Mouse (Mus musculus): Measurements from ENCODE around the gene Dip2a.

Dip2a gene

GRCm38 (mm10) chr10:76247960-76248646 is 97.0 kb downstream of the Dip2a start:
- in situ Hi-C loops (cut with MboI; ENCODE audit: low sequenced_read_pairs), result no loop called here

DNA sequence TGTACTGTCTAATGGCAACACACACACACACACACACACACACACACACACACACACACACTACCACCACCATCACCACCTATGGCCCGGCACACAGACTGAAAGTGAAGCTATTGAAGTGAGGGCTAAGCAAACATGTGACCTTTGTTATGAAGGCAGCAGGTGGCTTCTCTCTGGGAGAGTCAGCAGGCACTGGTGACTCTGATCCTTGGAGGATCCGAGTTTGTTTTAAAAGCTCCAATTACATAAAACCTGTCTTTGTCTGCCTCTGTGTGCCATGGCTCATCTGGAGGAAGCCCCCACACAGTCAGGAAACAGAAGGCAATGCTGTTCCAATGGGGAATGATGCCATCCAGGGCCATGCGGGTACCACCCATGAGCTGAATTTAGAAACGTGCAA is 98.5 kb downstream of the Dip2a start:
- in situ Hi-C loops (cut with MboI; ENCODE audit: low sequenced_read_pairs), result no loop called here

GRCm38 (mm10) chr10:76245106-76245505 is 100.0 kb downstream of the Dip2a start:
- in situ Hi-C loops (cut with MboI; ENCODE audit: low sequenced_read_pairs), result no loop called here

DNA sequence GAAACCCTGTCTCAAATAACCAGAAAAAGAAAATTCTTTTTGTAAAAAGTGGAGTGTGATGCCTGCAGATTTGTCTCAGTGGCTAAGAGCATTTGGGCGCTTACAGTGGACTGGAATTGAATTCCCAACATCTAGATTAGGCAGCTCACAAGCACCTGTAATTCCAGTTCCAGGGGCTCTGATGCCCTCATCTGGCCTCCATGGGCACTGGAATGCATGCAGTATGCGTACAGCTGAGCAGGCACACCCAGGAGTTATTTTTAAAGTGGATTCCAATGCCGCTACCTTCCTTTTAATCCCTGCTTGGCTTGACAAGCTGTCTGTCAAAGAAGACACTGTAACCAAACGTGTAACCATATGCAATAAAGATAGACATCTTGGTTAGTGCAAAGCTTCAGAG is 105.7 kb downstream of the Dip2a start:
- in situ Hi-C loops (cut with MboI; ENCODE audit: low sequenced_read_pairs), result no loop called here

- in situ Hi-C loops (cut with MboI; ENCODE audit: low sequenced_read_pairs), result no loop called here
These were observed 107.5 kb downstream of the Dip2a start, which contains the start of gene Prmt2 for GRCm38 (mm10) chr10:76237341-76238225. Gene Prmt2 (minus strand): TSS chr10:76237865.

DNA sequence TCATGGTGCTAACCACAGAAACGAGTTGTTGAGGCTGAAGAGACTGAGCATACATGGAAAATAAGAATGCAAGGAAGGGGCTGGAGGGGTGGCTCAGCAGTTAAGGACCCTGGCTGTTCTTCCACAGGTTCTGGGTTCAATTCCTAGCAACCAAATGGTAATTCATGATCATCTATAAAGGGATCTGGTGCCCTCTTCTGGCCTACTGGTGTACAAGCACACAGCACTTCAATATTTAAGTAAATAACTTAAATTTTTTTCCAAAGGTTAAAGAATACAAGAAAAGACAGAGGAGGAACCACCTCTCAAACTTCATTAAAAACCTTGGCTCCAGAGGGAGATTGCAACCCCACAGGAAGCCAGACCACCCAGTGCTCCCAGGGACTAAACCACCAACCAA is 115.5 kb downstream of the Dip2a start:
- in situ Hi-C loops (cut with MboI; ENCODE audit: low sequenced_read_pairs), result no loop called here

DNA sequence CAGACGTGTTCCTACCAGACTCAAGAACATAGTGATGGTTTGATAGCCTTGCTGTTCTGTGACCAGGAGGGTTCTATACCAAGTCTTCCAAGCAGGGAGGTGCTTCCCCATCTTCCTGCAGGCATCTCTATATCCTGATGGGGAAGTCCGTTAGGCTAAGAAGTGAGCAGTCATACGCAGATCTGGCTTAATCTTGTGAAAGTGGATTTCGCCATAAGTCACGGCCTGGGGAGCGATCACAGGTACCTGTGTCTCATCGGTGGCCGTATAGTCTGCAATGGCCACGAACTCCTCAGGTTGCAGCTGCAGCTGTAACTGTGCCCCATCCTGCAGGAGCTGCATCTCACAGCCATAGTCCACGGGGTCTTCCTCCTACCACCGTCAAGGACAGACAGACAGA is 119.1 kb downstream of the Dip2a start:
- in situ Hi-C loops (cut with MboI; ENCODE audit: low sequenced_read_pairs), result no loop called here

DNA sequence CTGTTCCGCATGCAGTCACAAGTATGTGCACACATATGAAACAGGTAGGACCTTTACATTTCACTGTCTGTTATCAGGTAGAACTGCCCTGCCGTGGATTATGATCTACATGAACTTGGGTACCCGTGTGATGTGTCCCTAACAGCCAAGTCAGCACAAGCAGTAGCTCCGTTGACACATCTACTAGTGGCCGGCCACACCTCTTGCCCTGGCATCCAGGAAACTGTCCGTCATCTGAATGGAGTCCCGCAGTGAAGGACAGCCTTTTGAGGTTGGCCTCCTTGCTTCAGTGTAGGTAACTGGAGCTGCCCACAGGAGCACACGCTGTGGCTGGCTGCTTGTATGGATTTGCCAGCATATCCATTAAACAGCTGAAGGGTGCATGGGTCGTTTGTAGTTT is 126.9 kb downstream of the Dip2a start:
- in situ Hi-C loops (cut with MboI; ENCODE audit: low sequenced_read_pairs), result no loop called here

DNA sequence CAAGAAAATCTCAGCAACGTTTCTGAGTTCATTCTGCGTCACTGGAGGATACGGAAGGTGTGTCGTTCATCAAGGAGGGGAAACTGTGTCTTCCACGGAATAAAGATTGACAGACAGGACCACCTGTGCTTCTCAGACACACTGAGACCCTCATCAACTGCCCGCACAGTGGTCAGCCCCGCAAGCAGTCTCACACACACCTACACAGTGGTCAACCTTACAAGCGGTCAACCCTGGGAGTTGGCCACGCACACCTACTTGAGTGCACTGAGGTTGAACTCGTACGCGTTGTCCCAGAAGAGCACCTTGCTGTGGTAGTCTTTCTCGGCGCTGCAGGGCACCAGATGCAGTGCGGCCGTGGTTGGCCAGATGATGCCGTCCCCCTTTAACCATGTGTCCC is 128.0 kb downstream of the Dip2a start:
- in situ Hi-C loops (cut with MboI; ENCODE audit: low sequenced_read_pairs), result no loop called here

DNA sequence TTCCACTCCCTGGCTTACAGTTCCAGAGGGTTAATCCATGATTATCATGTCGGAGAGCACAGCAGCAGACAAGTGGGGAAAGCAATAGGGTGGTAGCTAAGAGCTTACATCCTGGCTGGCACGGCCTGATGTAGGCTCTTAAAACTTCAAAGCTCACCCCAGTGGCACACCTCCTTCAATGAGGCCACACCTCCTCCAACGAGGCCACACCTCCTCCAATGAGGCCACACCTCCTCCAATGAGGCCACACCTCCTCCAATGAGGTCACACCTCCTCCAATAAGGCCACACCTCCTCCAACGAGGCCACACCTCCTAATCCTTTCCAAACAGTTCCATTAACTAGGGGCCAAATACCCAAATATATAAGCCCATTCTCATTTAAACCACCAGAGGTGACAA is 130.9 kb downstream of the Dip2a start:
- in situ Hi-C loops (cut with MboI; ENCODE audit: low sequenced_read_pairs), result no loop called here

DNA sequence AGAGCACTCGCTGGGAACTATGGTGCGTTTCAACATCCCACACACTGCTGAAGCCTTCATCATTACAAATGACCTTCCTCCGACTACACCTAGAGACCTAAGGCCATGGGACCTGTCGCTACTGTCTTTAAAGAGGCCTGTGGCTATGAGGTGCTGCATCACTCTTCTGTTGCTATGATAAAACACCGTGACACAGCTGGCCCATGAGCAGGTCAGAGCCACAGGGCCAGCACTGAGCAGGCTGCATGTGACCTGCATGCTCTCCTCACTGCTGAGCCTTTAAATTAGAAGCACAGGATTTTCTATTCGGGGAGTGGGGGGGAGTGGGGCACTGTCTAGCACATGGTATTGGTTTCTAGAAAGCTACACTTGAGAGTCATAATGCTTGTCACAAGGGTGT is 133.0 kb downstream of the Dip2a start:
- in situ Hi-C loops (cut with MboI; ENCODE audit: low sequenced_read_pairs), result no loop called here

- in situ Hi-C loops (cut with MboI; ENCODE audit: low sequenced_read_pairs), result no loop called here
These were observed 134.3 kb downstream of the Dip2a start for GRCm38 (mm10) chr10:76210806-76211205.
